Mouse (Mus musculus) lung, embryonic 16.5 days (tissue): ENCODE measurements at regions not wholly inside any gene's neighbourhood (a gene's known extent, or its start where the extent isn't known, plus 50 kb on each side); places are given as distances from the start of the nearest gene placed in this dataset.

ENCODE experiments used
- ATAC-seq: fragments of 200-750 bp; cut with Nextera tagmentation; 2 replicates; pipeline ENCODE4 v1.8.0; 2017; ENCODE audit warnings: low read depth, mild to moderate bottlenecking, moderate library complexity
- H3K27ac ChIP-seq: fragments of 300-500 bp; sonication (generic); 2 replicates; pipeline ENCODE4 v1.5.1; 2014; ENCODE audit warnings: mild to moderate bottlenecking, control low read depth, low read length
- H3K27me3 ChIP-seq: fragments of 300-500 bp; sonication (generic); 2 replicates; pipeline ENCODE4 v1.6.1; 2014; ENCODE audit warnings: low read depth, low read length, mixed read lengths; ENCODE audit not compliant: control insufficient read depth, insufficient read depth
- H3K36me3 ChIP-seq: fragments of 300-500 bp; sonication (generic); 2 replicates; pipeline ENCODE4 v1.6.1; 2014; ENCODE audit warnings: low read length; ENCODE audit not compliant: control insufficient read depth, insufficient read depth
- H3K4me1 ChIP-seq: fragments of 300-500 bp; sonication (generic); replicated peaks from 2 replicates; pipeline ENCODE4 v1.6.1; 2014; ENCODE audit warnings: low read length, mixed read lengths; ENCODE audit not compliant: control insufficient read depth, insufficient read depth
- H3K4me2 ChIP-seq: fragments of 300-500 bp; sonication (generic); 2 replicates; pipeline ENCODE4 v1.6.1; 2014; ENCODE audit warnings: low read depth, low read length, control low read depth
- H3K4me3 ChIP-seq: fragments of 300-500 bp; sonication (generic); 2 replicates; pipeline ENCODE4 v1.5.1; 2014; ENCODE audit warnings: mild to moderate bottlenecking, low read length, control low read depth
- H3K9ac ChIP-seq: fragments of 300-500 bp; sonication (generic); 2 replicates; pipeline ENCODE4 v1.6.1; 2014; ENCODE audit warnings: low read length, control low read depth
- H3K9me3 ChIP-seq: fragments of 300-500 bp; sonication (generic); 2 replicates; pipeline ENCODE4 v1.6.1; 2016; ENCODE audit warnings: low read length; ENCODE audit not compliant: control insufficient read depth
- WGBS: fragments of 180-500 bp; shearing (Covaris S2); extraction: QIAGEN DNeasy Blood & Tissue Kit; methylation state at CpG from one replicate; pipeline ENCODE4 v1.1.7; 2014; 5-methylcytosine and 5-hydroxymethylcytosine counted together

DNA sequence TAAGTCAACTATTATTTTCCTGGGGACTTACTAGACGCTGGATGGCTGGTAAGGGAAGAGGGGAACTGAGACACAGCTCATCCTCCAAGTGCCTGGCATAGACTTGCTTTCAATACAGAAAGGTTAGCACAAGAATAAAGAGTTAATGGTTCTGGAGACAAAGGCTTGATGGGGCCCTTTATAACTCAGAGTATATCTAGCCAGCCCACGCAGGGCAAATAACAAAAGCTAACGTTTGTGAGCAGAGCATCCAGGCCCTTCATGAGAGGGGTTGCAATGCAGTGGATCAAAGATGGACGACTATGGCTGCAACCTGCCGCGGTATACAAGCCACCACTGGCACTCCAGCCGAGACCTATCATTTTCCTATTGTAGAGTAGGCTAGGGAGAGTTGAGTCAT lies 171.3 kb upstream of the Tgfbr2 start:
- Histone ChIP-seq H3K4me2 (no peak overlapping the region), H3K9me3 (no peaks in the 10 kb centered on the region)
- WGBS: 86% methylated on average over 7 of the region's 7 CpGs

DNA sequence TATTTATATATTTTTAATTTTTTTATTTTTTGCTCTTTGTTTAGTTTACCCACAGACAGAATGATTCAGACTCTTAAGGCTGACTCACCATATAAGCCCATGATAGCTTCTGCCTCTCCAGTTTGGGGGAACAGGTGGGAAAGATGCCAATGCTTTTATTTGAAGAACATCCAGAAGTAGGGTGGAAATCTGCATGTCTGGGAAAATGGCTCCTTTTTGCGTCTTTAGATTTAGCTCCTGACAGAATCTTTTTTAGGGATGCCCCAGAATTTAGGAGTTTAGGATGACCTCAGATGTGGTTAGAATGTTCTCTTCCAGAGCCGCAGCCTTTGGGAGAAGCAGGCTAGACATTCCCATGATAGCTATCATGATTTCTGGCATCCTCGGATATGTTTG lies 167.9 kb upstream of the Tgfbr2 start:
- H3K4me2 ChIP-seq: no peak overlapping the region
- H3K27ac ChIP-seq: peak overlapping the region; percentile 9; the same call in 1 of the 2 replicates
- H3K4me3 ChIP-seq: no peak overlapping the region
- 70% methylated on average over 3 of the region's 3 CpGs for WGBS
- H3K4me1 ChIP-seq: peaks cover 7% of the 10 kb centered on the region; the same call in 1 of the 2 replicates
- no peak overlapping the region for H3K9ac ChIP-seq
- H3K36me3 ChIP-seq: no peaks in the 10 kb centered on the region
- peaks cover 3% of the 10 kb centered on the region; the same call in 1 of the 2 replicates for H3K27me3 ChIP-seq
- no peak for ATAC-seq
- H3K9me3 ChIP-seq: 0 out of 2 replicates have a peak, but pooled peaks cover 2% of the 10 kb centered on the region

More for the DNA sequence above, 171.3 kb upstream of the Tgfbr2 start:
- Histone ChIP-seq H3K4me3 (no peak overlapping the region), H3K27me3 (peaks cover 3% of the 10 kb centered on the region; the same call in 1 of the 2 replicates), H3K36me3 (no peaks in the 10 kb centered on the region), H3K9ac (no peak overlapping the region), H3K27ac (no peak overlapping the region), H3K4me1 (peaks cover 12% of the 10 kb centered on the region; the same call in 1 of the 2 replicates)
- ATAC-seq: no peak

DNA sequence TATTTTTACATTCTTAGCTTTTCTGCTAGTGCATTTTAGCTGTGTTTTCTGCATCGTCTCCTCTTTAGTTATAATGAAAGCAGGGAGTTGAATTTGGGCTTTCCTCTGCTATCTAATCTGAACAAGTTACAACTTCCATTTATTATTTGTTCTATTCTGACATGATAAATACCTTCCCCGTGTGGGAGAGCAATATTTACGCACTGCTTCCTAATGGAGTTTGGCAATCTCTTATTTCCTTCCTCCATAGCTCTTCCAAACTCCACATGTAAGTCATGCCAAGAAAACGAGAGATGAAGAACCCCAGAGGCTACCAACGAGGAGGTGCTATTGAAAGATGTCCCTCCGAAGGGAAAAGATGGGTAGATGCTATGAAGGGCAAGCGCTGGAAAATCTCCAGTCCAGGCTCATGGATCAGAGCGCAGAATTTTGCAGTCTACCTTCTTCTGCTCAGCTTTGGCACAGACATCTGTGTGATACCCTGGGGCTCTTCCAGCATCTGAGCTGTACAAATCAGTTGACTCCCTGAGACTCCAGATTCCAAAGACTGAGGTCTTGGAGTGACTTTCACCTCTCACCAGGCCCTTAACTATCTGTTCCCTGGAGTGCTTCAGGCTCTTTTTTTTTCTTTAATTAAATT lies 167.4 kb upstream of the Tgfbr2 start:
- 0 out of 2 replicates have a peak, but pooled peaks cover 2% of the 10 kb centered on the region for H3K9me3 ChIP-seq
- H3K27me3 ChIP-seq: peaks cover 3% of the 10 kb centered on the region; the same call in 1 of the 2 replicates
- peak overlapping the region; percentile 25 for H3K27ac ChIP-seq
- no peaks in the 10 kb centered on the region for H3K36me3 ChIP-seq
- WGBS: 43% methylated on average over 8 of the region's 8 CpGs
- ATAC-seq: 0 out of 2 replicates have a peak, but pooled peaks have one; percentile 49
- H3K9ac ChIP-seq: no peak overlapping the region
- peaks cover 7% of the 10 kb centered on the region; the same call in 1 of the 2 replicates for H3K4me1 ChIP-seq
- H3K4me2 ChIP-seq: no peak overlapping the region
- no peak overlapping the region for H3K4me3 ChIP-seq

DNA sequence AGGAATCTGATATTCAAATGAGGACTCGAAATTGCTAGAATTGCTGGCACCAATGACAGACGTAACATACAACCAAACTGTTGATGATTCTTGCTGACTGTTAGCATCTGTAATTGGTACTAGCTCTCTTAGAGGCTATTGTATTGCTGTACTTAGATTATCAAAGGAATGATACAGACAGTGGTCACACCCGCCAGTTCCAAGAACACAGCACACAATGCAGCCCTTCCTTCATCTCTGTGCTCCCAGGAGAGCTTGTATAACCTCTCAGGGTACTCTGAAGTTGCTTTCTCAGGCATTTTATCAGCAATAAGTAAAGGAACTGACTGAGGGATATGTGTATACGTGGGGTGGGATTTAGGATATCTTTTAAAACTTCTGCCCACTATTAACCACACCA lies 166.8 kb upstream of the Tgfbr2 start:
- ATAC-seq: no peak
- Histone ChIP-seq H3K27me3 (peaks cover 3% of the 10 kb centered on the region; the same call in 1 of the 2 replicates), H3K27ac (peak overlapping the region; percentile 45), H3K36me3 (no peaks in the 10 kb centered on the region), H3K4me3 (no peak overlapping the region), H3K4me2 (no peak overlapping the region), H3K4me1 (peaks cover 7% of the 10 kb centered on the region; the same call in 1 of the 2 replicates), H3K9ac (no peak overlapping the region), H3K9me3 (0 out of 2 replicates have a peak, but pooled peaks cover 2% of the 10 kb centered on the region)
- WGBS: 66% methylated on average over 4 of the region's 4 CpGs

DNA sequence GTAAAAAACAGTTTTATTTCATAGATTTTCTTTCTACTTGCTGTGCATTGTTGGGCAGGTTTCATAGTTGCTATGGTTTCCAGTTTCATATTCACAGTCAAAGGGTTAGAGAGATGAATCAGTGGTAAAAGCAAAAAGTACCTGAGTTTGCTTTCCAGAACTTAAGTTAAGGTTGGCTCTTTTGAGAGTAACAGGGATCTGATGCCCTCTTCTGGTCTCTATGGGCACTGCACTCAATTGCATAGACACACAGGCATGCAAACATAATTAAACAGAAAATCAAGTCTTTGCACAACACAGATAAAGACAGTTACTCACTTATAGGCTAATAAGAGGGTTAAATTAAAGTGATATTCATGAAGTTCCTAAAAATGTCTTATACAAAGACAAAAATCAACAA lies 165.8 kb upstream of the Tgfbr2 start:
- ATAC-seq: no peak
- H3K36me3 ChIP-seq: no peaks in the 10 kb centered on the region
- H3K4me1 ChIP-seq: peaks cover 7% of the 10 kb centered on the region; the same call in 1 of the 2 replicates
- H3K9ac ChIP-seq: no peak overlapping the region
- H3K27ac ChIP-seq: no peak overlapping the region
- H3K4me2 ChIP-seq: no peak overlapping the region
- H3K9me3 ChIP-seq: 0 out of 2 replicates have a peak, but pooled peaks cover 2% of the 10 kb centered on the region
- H3K4me3 ChIP-seq: no peak overlapping the region
- no peaks in the 10 kb centered on the region for H3K27me3 ChIP-seq

DNA sequence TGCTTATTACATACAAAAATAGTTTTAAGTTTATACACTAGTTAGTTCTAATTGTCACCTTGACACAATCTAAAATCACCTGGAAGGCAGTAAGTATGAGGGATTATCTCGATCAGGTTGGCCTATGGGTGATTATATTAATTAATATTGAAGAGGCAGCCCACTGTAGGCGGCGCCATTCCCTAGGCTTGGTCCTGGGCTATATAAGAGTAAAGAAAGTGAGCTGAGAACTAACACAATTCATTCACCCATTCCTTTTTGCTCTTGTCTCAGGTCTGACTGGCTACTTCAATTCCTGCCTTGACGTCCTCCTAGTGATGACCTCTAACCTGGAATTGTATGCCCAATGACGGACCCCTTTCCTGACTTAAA lies 163.6 kb upstream of the Tgfbr2 start:
- Histone ChIP-seq H3K36me3 (no peaks in the 10 kb centered on the region), H3K4me1 (peaks cover 7% of the 10 kb centered on the region; the same call in 1 of the 2 replicates), H3K9me3 (0 out of 2 replicates have a peak, but pooled peaks cover 2% of the 10 kb centered on the region), H3K27me3 (no peaks in the 10 kb centered on the region), H3K9ac (no peak overlapping the region), H3K4me2 (no peak overlapping the region), H3K27ac (no peak overlapping the region), H3K4me3 (no peak overlapping the region)
- no peak for ATAC-seq
- 92% methylated on average over 5 of the region's 5 CpGs for WGBS

DNA sequence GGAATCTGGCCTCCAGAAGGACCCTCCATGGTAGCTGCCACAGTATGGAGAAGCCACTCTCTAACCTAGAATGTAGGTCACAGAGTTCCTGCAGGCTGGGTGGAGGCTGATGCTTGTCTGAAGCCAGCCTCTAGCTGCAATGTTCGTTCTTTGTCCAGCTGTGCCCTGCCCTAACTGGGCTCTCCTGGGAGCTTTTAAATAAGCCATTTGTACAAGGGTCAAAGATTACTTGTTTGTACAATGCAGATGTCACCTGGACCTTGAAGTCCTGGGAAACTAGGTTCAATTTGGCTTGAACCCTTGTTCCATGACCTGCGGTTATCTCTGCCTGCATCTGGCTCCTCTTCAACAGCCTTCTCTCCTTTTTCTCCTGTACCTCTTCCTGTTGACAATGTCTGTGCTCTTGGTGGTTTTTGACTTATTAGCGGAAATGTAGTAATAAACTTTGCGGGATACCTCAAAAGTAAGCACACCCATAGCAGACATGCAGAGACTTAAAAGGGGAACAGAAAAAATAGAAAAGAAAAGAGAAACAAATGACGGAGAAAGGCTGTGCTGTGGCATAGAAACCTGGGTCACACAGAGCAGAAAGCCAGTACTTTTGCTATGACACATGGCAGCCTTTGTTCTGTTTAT lies 163.1 kb upstream of the Tgfbr2 start:
- Histone ChIP-seq H3K27ac (no peak overlapping the region), H3K27me3 (no peaks in the 10 kb centered on the region), H3K4me2 (no peak overlapping the region), H3K36me3 (no peaks in the 10 kb centered on the region), H3K4me1 (peaks cover 6% of the 10 kb centered on the region; the same call in 1 of the 2 replicates), H3K4me3 (no peak overlapping the region), H3K9ac (no peak overlapping the region), H3K9me3 (0 out of 2 replicates have a peak, but pooled peaks cover 2% of the 10 kb centered on the region)
- WGBS: 79% methylated on average over 5 of the region's 5 CpGs
- ATAC-seq: no peak

DNA sequence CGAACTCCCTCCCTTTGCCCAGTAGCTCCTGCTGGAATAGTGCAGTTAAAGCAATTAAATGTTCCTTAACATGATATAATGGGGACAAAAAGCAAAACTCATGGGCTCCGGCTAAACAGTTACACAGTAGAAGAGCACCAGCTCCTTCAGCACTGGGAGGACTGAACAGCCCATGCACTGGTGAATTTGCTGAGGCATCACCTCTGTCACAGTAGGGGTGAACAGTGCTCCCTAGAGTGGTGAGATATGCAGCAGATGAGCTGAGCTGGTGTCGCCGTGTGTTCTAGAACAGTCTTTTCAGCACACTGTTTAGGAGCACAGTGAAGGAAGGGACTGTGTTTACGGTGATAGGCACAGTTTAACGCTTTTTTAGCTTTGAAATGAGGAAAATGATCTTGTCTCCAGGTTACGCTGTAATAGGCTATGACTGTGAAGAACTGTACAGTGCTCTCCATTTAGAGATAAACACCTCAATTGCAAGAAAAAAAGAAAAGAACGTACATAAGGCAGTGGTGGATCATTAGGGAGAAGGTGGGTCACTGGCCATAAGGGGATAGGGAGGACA lies 162.4 kb upstream of the Tgfbr2 start:
- H3K27me3 ChIP-seq: no peaks in the 10 kb centered on the region
- peaks cover 1% of the 10 kb centered on the region; the same call in 1 of the 2 replicates for H3K4me1 ChIP-seq
- no peak overlapping the region for H3K4me2 ChIP-seq
- no peak overlapping the region for H3K4me3 ChIP-seq
- 90% methylated on average over 8 of the region's 8 CpGs for WGBS
- no peak overlapping the region for H3K27ac ChIP-seq
- H3K36me3 ChIP-seq: no peaks in the 10 kb centered on the region
- H3K9ac ChIP-seq: no peak overlapping the region
- 0 out of 2 replicates have a peak, but pooled peaks cover 2% of the 10 kb centered on the region for H3K9me3 ChIP-seq
- no peak for ATAC-seq
